Mouse (Mus musculus) liver, adult 2 months (tissue): ENCODE measurements at regions not wholly inside any gene's neighbourhood (a gene's known extent, or its start where the extent isn't known, plus 50 kb on each side); places are given as distances from the start of the nearest gene placed in this dataset.

Experiments used
- CTCF ChIP-seq: fragments of 200-500 bp; IDR thresholded peaks from 2 replicates; pipeline ENCODE4 v1.5.1; 2011; ENCODE audit warnings: low read depth, low read length, control low read depth
- POLR2A ChIP-seq: fragments of 200-500 bp; IDR thresholded peaks from 2 replicates; pipeline ENCODE4 v1.6.1; 2011; ENCODE audit warnings: low read length, control low read depth; ENCODE audit not compliant: insufficient read depth; ENCODE audit errors: extremely low read depth

- peak; percentile 37; the same call in 1 of the 2 replicates for TF ChIP-seq CTCF
- no peak for TF ChIP-seq POLR2A
Observed at GRCm38 (mm10) chr19:30427484-30427883, 122.0 kb downstream of the Dkk1 start.
